Mouse (Mus musculus): ENCODE data around the gene Tmem156. TPM values are rescaled to one million over a fixed set of nuclear protein-coding genes. Genes with fewer than 3 reads are reported as not detected.

Tmem156 gene
- polyA plus RNA-seq, 1 experiment from 2014 or later, result not detected

DNA sequence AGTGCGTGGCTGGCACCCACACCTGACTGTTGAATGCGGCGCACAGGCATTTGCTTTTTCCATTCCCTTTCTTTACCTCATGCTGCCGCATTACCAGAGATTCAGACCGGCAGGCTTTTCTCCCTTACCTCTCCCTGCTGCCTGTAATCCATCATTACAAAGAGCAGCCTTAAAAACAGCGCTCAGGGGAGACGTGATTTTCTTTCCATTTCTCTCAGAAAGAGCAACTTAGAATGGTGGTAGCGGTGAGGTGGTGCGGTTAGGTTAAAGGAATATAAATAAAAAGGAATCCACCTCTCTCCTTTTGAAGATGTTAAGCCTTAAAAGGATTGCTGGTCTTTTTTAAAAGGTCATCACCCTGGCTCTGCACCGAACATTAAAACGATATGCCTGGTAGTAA, 22.1 kb downstream of the Tmem156 start:
- peaks cover 6% of the 10 kb centered on the region; the same call in 1 of the 2 replicates for H3K4me1 ChIP-seq (replicated peaks)
- WGBS, result 53% methylated on average over 11 of the region's 11 CpGs
- no peak overlapping the region for H3K4me2 ChIP-seq (replicated peaks)
- peak overlapping the region; percentile 48 for H3K27ac ChIP-seq
- H3K27me3 ChIP-seq, result no peaks in the 10 kb centered on the region
- H3K4me3 ChIP-seq (replicated peaks), result no peak overlapping the region
- H3K9me3 ChIP-seq, result no peaks in the 10 kb centered on the region
- no peak overlapping the region for H3K9ac ChIP-seq (replicated peaks)
- no peaks in the 10 kb centered on the region for H3K36me3 ChIP-seq
- ATAC-seq, result no peak

DNA sequence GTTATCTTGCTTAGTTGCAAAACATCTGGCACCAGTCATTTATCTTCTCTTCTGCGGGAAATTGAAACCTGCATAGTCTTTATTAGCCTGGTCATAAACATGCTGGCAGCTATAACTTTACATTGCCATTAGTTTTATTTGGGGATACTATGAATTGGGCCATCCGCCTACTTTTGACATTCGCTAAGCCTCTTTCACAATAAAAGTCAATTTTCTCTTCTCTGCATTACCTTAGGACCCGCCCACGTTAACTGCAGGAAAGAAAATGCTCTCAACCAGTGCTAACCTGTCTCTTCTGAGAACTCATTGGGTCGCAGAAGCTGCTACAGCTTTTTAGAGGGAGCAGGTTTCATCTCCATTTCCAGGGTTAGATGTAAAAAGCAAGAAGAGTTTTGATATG, 23.8 kb downstream of the Tmem156 start:
- H3K36me3 ChIP-seq, result no peaks in the 10 kb centered on the region
- H3K9me3 ChIP-seq, result no peaks in the 10 kb centered on the region
- H3K4me1 ChIP-seq (replicated peaks), result peaks cover 6% of the 10 kb centered on the region; the same call in 1 of the 2 replicates
- no peak for ATAC-seq
- H3K27ac ChIP-seq, result no peak overlapping the region
- WGBS, result 89% methylated on average over 6 of the region's 6 CpGs
- no peak overlapping the region for H3K9ac ChIP-seq (replicated peaks)
- H3K4me3 ChIP-seq (replicated peaks), result no peak overlapping the region
- H3K4me2 ChIP-seq (replicated peaks), result no peak overlapping the region
- no peaks in the 10 kb centered on the region for H3K27me3 ChIP-seq

DNA sequence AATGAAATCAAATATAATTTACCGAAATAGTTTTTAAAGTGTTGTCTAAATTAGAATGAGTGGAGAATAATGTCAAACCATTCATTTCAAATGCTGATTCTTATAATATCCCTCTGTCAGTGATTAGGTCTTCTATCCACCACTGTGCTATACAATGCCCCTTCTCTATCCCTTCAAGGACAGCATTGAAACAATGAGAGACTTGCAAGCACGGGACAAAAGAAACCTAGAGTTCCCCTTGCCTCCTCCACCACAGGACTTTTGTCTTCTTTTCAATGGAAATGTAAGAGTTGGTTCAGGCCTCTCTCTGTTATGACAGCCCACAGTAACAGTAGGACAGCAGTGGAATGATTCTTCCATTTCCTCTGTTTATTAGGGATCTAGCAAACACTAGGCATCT, 28.7 kb downstream of the Tmem156 start:
- no peak overlapping the region for H3K27ac ChIP-seq
- no peaks in the 10 kb centered on the region for H3K4me1 ChIP-seq (replicated peaks)
- WGBS, result 70% methylated on average over 2 of the region's 2 CpGs
- H3K27me3 ChIP-seq, result no peaks in the 10 kb centered on the region
- H3K9ac ChIP-seq (replicated peaks), result no peak overlapping the region
- no peaks in the 10 kb centered on the region for H3K36me3 ChIP-seq
- H3K4me3 ChIP-seq (replicated peaks), result no peak overlapping the region
- no peaks in the 10 kb centered on the region for H3K9me3 ChIP-seq
- H3K4me2 ChIP-seq (replicated peaks), result no peak overlapping the region
- no peak for ATAC-seq

DNA sequence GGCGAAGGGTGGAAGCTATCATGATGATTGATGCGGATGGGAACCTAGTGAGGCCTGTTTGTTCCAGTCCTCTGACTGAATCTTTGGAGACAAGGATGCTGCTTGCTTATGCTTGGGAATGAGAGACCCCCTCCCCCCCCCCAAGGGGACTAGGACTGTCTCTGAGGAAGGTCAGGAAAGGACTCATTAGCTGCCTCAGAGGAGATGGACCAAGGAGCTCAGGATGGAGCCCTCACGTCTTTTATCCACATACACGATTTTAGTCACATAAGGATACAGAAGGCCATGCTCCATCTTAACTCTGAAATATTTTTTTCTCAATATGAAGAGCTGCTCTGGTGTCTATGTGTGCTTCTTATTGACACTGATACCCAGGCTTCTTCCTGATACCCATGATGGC, 29.7 kb downstream of the Tmem156 start:
- no peaks in the 10 kb centered on the region for H3K27me3 ChIP-seq
- no peak overlapping the region for H3K4me2 ChIP-seq (replicated peaks)
- no peak overlapping the region for H3K9ac ChIP-seq (replicated peaks)
- H3K36me3 ChIP-seq, result no peaks in the 10 kb centered on the region
- WGBS, result 90% methylated on average over 4 of the region's 4 CpGs
- no peak overlapping the region for H3K27ac ChIP-seq
- no peak overlapping the region for H3K4me3 ChIP-seq (replicated peaks)
- no peaks in the 10 kb centered on the region for H3K4me1 ChIP-seq (replicated peaks)
- no peaks in the 10 kb centered on the region for H3K9me3 ChIP-seq
- ATAC-seq, result no peak

DNA sequence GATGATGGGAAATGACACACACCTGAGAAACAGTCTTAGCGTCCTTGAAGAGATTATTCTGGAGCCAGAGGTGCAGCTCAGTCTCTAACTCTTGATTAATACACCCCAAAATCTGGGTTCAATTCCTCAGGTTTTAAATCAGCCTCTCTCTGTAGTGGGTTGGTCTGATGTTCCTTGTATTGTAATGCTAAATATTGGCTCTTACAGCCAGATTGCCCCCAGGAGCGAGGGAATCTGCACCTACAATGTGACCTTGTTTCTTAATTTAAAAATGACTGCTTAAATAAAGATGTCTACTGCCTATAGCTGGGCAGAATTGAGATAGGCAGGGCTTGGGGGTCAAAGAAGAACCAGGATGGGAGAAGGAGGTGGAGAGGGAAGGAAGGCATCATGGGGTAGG, 32.1 kb downstream of the Tmem156 start:
- no peak overlapping the region for H3K4me2 ChIP-seq (replicated peaks)
- WGBS, result 68% methylated on average over 2 of the region's 2 CpGs
- no peak overlapping the region for H3K9ac ChIP-seq (replicated peaks)
- no peaks in the 10 kb centered on the region for H3K4me1 ChIP-seq (replicated peaks)
- no peak overlapping the region for H3K27ac ChIP-seq
- ATAC-seq, result no peak
- no peaks in the 10 kb centered on the region for H3K9me3 ChIP-seq
- no peaks in the 10 kb centered on the region for H3K36me3 ChIP-seq
- no peak overlapping the region for H3K4me3 ChIP-seq (replicated peaks)
- H3K27me3 ChIP-seq, result no peaks in the 10 kb centered on the region

DNA sequence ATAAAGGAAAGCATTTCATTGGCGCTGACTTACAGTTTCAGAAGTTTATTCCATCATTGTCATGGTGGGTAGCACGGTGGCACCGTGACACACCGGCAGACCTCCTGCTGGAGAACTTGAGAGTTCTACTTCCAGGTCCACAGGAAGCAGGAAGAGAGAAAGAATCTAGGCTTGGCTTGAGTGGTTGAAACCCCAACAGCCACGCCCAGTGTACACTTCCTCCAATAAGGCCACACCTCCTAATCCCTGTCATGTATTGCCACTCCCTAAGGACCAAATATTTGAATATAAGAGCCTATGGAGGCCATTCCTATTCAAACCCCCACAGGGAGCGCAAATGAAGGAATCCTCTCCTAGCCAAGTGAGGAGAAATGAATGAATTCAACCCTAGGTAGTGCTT, 34.3 kb downstream of the Tmem156 start:
- Histone ChIP-seq H3K4me1 (replicated peaks) (no peaks in the 10 kb centered on the region), H3K27ac (no peak overlapping the region), H3K36me3 (no peaks in the 10 kb centered on the region), H3K27me3 (no peaks in the 10 kb centered on the region), H3K9ac (replicated peaks) (no peak overlapping the region), H3K9me3 (no peaks in the 10 kb centered on the region), H3K4me3 (replicated peaks) (no peak overlapping the region), H3K4me2 (replicated peaks) (no peak overlapping the region)
- WGBS, result 91% methylated on average over 6 of the region's 6 CpGs
- no peak for ATAC-seq

DNA sequence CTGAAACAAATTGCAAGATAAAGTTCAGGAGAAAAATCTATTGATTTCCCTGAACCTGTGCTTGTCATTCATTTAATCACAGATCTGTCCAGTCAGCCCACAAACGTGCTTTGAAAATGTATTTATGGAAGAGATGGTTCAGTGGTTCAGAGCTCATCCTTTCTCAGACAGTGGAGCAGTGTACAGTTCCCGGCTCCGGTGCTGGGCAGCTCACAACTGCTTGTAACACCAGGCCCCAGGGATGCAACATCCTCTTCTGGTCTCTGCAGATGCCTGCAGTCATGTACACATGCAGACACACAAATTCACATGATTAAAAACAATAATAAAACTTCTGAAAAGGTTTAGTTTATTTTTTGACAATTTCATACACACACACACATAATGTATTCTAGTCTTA, 40.4 kb downstream of the Tmem156 start:
- H3K27ac ChIP-seq, result no peak overlapping the region
- 77% methylated on average over 3 of the region's 3 CpGs for WGBS

DNA sequence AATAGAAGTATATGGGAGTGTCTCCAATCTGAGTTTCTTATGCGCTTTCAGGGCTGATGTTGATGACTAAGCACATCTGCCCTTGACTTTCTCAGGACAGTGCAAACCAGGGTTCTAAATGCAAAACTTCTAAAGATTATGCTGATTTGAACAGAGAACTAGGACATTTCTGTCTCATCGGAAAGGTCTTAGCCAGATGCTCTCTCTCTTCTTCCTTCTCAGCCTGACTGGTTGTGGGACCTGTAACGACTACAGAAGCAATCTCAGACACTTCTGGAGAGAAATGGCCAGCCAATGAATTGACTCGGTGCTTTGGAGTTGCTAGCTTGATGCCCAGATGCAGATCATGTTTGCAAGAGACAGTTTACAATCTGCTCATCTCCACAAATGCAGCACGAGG, 42.1 kb downstream of the Tmem156 start:
- no peaks in the 10 kb centered on the region for H3K9me3 ChIP-seq
- ATAC-seq, result no peak

More for the DNA sequence above, 40.4 kb downstream of the Tmem156 start:
- no peak overlapping the region for H3K9ac ChIP-seq (replicated peaks)
- no peaks in the 10 kb centered on the region for H3K27me3 ChIP-seq
- no peak for ATAC-seq
- no peak overlapping the region for H3K4me3 ChIP-seq (replicated peaks)
- H3K4me2 ChIP-seq (replicated peaks), result no peak overlapping the region
- no peaks in the 10 kb centered on the region for H3K36me3 ChIP-seq
- H3K4me1 ChIP-seq (replicated peaks), result peaks cover 7% of the 10 kb centered on the region
- no peaks in the 10 kb centered on the region for H3K9me3 ChIP-seq

DNA sequence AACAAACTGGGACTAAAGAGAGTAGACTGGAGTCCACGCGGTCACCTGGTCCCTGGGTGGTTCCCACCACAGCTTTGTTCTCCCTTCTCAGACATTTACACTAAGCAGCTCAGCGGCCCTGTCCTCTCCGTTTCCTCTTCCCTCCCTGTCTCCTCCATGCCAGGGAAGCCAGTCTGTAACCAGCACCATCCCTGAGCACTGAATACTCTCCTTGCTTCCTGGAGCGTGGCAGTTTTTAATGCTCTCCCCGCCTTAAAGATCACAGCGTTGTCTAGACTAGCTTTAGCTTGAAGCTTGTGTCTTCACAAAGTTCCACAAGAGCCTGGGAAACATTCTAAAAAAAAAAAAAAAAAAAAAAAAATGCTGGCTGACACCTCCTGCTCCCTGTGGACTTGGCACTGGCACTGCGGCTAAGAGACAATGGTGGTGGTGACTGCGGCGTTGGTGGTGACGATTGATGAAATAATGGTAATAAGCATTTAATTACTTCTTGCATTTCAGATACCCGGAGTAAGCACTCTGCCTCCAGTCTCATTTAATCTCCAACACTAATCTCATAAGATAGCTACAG, 44.6 kb downstream of the Tmem156 start:
- Histone ChIP-seq H3K9me3 (no peaks in the 10 kb centered on the region), H3K4me3 (replicated peaks) (no peak overlapping the region), H3K27me3 (no peaks in the 10 kb centered on the region), H3K36me3 (no peaks in the 10 kb centered on the region), H3K9ac (replicated peaks) (no peak overlapping the region), H3K27ac (no peak overlapping the region), H3K4me1 (replicated peaks) (peaks cover 7% of the 10 kb centered on the region), H3K4me2 (replicated peaks) (no peak overlapping the region)
- WGBS, result 53% methylated on average over 12 of the region's 12 CpGs
- ATAC-seq, result peak; percentile 5; the same call in 1 of the 2 replicates

More for the DNA sequence above, 42.1 kb downstream of the Tmem156 start:
- no peak overlapping the region for H3K4me3 ChIP-seq (replicated peaks)
- H3K27ac ChIP-seq, result no peak overlapping the region
- H3K36me3 ChIP-seq, result no peaks in the 10 kb centered on the region
- H3K27me3 ChIP-seq, result no peaks in the 10 kb centered on the region
- H3K4me2 ChIP-seq (replicated peaks), result no peak overlapping the region
- H3K9ac ChIP-seq (replicated peaks), result no peak overlapping the region
- WGBS, result 65% methylated on average over 5 of the region's 5 CpGs
- H3K4me1 ChIP-seq (replicated peaks), result peaks cover 7% of the 10 kb centered on the region

DNA sequence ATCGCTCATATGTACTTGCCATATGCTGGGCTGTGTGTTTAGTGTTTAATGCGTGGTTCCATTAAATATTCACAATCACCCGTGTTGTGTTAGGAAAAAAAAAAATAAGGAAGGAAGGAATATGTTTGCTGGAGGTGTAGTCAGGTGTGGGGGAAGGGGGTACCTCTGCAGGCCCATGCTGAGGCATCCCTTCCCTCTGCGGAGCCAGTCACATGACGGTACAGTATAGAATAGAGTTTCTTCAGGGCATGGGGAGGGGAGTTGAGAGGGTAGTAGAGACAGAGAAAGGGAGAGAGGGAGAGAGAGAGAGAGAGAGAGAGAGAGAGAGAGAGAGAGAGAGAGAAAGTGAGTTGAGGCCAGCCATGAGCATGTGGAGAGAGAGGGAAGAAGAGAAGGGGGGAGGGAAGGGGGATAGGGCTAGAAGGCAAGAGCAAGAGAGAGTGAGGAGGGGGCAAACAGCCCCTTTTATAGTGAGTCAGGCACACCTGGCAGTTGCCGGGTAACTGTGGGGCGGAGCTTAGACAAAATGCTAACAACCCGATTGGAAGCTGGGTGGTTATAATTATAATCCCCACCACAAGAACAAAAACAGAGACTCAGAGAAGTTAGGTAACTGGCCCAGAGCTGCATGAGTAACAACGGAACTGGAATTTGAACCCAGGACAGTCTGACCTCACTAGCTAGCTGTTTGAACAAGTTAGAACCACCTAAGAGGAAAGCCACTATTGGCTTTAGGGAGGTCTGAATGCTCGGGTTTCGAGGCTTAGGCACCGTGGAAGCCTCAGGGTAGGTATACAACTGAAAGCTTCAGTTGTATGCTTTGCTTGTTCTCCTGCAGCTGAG, 45.3 kb downstream of the Tmem156 start:
- Histone ChIP-seq H3K4me2 (replicated peaks) (no peak overlapping the region), H3K27me3 (no peaks in the 10 kb centered on the region), H3K9ac (replicated peaks) (no peak overlapping the region), H3K9me3 (no peaks in the 10 kb centered on the region), H3K36me3 (no peaks in the 10 kb centered on the region), H3K4me1 (replicated peaks) (peaks cover 7% of the 10 kb centered on the region), H3K27ac (no peak overlapping the region), H3K4me3 (replicated peaks) (no peak overlapping the region)
- WGBS, result 69% methylated on average over 12 of the region's 12 CpGs
- peak; percentile 40; the same call in 1 of the 2 replicates for ATAC-seq

- Histone ChIP-seq H3K4me2 (replicated peaks) (no peak overlapping the region), H3K4me1 (replicated peaks) (peaks cover 7% of the 10 kb centered on the region), H3K4me3 (replicated peaks) (no peak overlapping the region), H3K27me3 (no peaks in the 10 kb centered on the region), H3K36me3 (no peaks in the 10 kb centered on the region), H3K9ac (replicated peaks) (no peak overlapping the region), H3K27ac (no peak overlapping the region), H3K9me3 (no peaks in the 10 kb centered on the region)
- WGBS, result 58% methylated on average over 6 of the region's 6 CpGs
- ATAC-seq, result no peak
These were observed 46.1 kb downstream of the Tmem156 start for GRCm38 (mm10) chr5:65045642-65046370.

GRCm38 (mm10) chr5:65043407-65043895, 48.5 kb downstream of the Tmem156 start:
- Histone ChIP-seq H3K4me3 (replicated peaks) (no peak overlapping the region), H3K27ac (no peak overlapping the region), H3K4me1 (replicated peaks) (peaks cover 12% of the 10 kb centered on the region), H3K9ac (replicated peaks) (no peak overlapping the region), H3K4me2 (replicated peaks) (no peak overlapping the region), H3K9me3 (no peaks in the 10 kb centered on the region), H3K27me3 (no peaks in the 10 kb centered on the region), H3K36me3 (no peaks in the 10 kb centered on the region)
- no peak for ATAC-seq
- 57% methylated on average over 11 of the region's 11 CpGs for WGBS
